Mouse (Mus musculus) heart, embryonic 14.5 days (tissue): Measurements from ENCODE around the gene Gm11273. TPM values are rescaled to one million over a fixed set of nuclear protein-coding genes. Genes with fewer than 3 reads are reported as not detected.

ENCODE experiments used
- polyA plus RNA-seq: library from polyadenylated mRNA; unstranded; fragments of >200 nt; fragmentation: Nextera tagmentation; extraction: Ambion mirVana; gene quantifications from 2 replicates; pipeline ENCODE4 v1.2.1, GENCODE M21; 2014

Gene Gm11273
- polyA plus RNA-seq, 1 experiment from 2014 or later, result 17.5 TPM

Other genes with a start within 250 kb of the Gm11273 start
- not detected in 2 replicates for gene Gpx5, start 208.7 kb downstream of the Gm11273 start, polyA plus RNA-seq
- not detected in 2 replicates for gene Gpx6, start 189.3 kb downstream of the Gm11273 start, polyA plus RNA-seq
- gene Olfr1367, start 154.5 kb downstream of the Gm11273 start, polyA plus RNA-seq, result not detected in 2 replicates
- 6.9 and 8.1 TPM in 2 replicates for gene Zscan12, start 138.6 kb downstream of the Gm11273 start, polyA plus RNA-seq
- gene Zkscan3, start 98.7 kb downstream of the Gm11273 start, polyA plus RNA-seq, result 67.1 and 67.3 TPM in 2 replicates
- gene Pgbd1, start 60.4 kb downstream of the Gm11273 start, polyA plus RNA-seq, result 2.4 and 3.6 TPM in 2 replicates
- 28.1 and 29.9 TPM in 2 replicates for gene Zscan26, start 47.7 kb downstream of the Gm11273 start, polyA plus RNA-seq
- gene Nkapl, start 32.9 kb downstream of the Gm11273 start, polyA plus RNA-seq, result 2.0 and 2.1 TPM in 2 replicates
- gene Zkscan4, start 22.5 kb downstream of the Gm11273 start, polyA plus RNA-seq, result 1.7 and 1.9 TPM in 2 replicates
- gene Gm10065, start 22.0 kb downstream of the Gm11273 start, polyA plus RNA-seq, result not detected in 2 replicates
- gene AK157302, start 6.2 kb downstream of the Gm11273 start, polyA plus RNA-seq, result 0.57 and 0.61 TPM in 2 replicates
- gene Zkscan8, start 29.7 kb upstream of the Gm11273 start, polyA plus RNA-seq, result 6.3 and 7.2 TPM in 2 replicates
- 0.07 and 0.11 TPM in 2 replicates for gene Olfr1366, start 41.4 kb upstream of the Gm11273 start, polyA plus RNA-seq
- not detected in 2 replicates for gene Olfr1535, start 58.5 kb upstream of the Gm11273 start, polyA plus RNA-seq
- gene Olfr1364, start 80.3 kb upstream of the Gm11273 start, polyA plus RNA-seq, result not detected in 2 replicates
- gene Olfr1362, start 112.6 kb upstream of the Gm11273 start, polyA plus RNA-seq, result not detected in 2 replicates
- gene Olfr11, start 141.1 kb upstream of the Gm11273 start, polyA plus RNA-seq, result not detected in 2 replicates
- not detected in 2 replicates for gene Olfr1361, start 162.0 kb upstream of the Gm11273 start, polyA plus RNA-seq
- gene Olfr1360, start 176.0 kb upstream of the Gm11273 start, polyA plus RNA-seq, result not detected in 2 replicates
- gene Olfr1359, start 196.7 kb upstream of the Gm11273 start, polyA plus RNA-seq, result not detected in 2 replicates
- gene Hist1h2bl, start 214.7 kb upstream of the Gm11273 start, polyA plus RNA-seq, result 1.2 and 1.4 TPM in 2 replicates
- 12.2 and 15.1 TPM in 2 replicates for gene Hist1h2ai, start 215.0 kb upstream of the Gm11273 start, polyA plus RNA-seq
- gene Hist1h3h, start 216.2 kb upstream of the Gm11273 start, polyA plus RNA-seq, result 2.4 and 4.4 TPM in 2 replicates
- gene Hist1h2bm, start 220.6 kb upstream of the Gm11273 start, polyA plus RNA-seq, result 1.00 TPM in 2 replicates
- gene Hist1h4j, start 233.6 kb upstream of the Gm11273 start, polyA plus RNA-seq, result 0.50 and 0.58 TPM in 2 replicates
- 0.94 and 4.1 TPM in 2 replicates for gene Hist1h4k, start 249.1 kb upstream of the Gm11273 start, polyA plus RNA-seq